Mouse (Mus musculus) lung, embryonic 16.5 days (tissue): ENCODE measurements around the gene Cdc40. TPM values are rescaled to one million over a fixed set of nuclear protein-coding genes. Genes with fewer than 3 reads are reported as not detected.

ENCODE experiments used
- ATAC-seq: fragments of 200-750 bp; cut with Nextera tagmentation; 2 replicates; pipeline ENCODE4 v1.8.0; 2017; ENCODE audit warnings: low read depth, mild to moderate bottlenecking, moderate library complexity
- H3K27ac ChIP-seq: fragments of 300-500 bp; sonication (generic); 2 replicates; pipeline ENCODE4 v1.5.1; 2014; ENCODE audit warnings: mild to moderate bottlenecking, control low read depth, low read length
- H3K27me3 ChIP-seq: fragments of 300-500 bp; sonication (generic); 2 replicates; pipeline ENCODE4 v1.6.1; 2014; ENCODE audit warnings: low read depth, low read length, mixed read lengths; ENCODE audit not compliant: control insufficient read depth, insufficient read depth
- H3K36me3 ChIP-seq: fragments of 300-500 bp; sonication (generic); 2 replicates; pipeline ENCODE4 v1.6.1; 2014; ENCODE audit warnings: low read length; ENCODE audit not compliant: control insufficient read depth, insufficient read depth
- H3K4me1 ChIP-seq: fragments of 300-500 bp; sonication (generic); replicated peaks from 2 replicates; pipeline ENCODE4 v1.6.1; 2014; ENCODE audit warnings: low read length, mixed read lengths; ENCODE audit not compliant: control insufficient read depth, insufficient read depth
- H3K4me2 ChIP-seq: fragments of 300-500 bp; sonication (generic); 2 replicates; pipeline ENCODE4 v1.6.1; 2014; ENCODE audit warnings: low read depth, low read length, control low read depth
- H3K4me3 ChIP-seq: fragments of 300-500 bp; sonication (generic); 2 replicates; pipeline ENCODE4 v1.5.1; 2014; ENCODE audit warnings: mild to moderate bottlenecking, low read length, control low read depth
- H3K9ac ChIP-seq: fragments of 300-500 bp; sonication (generic); 2 replicates; pipeline ENCODE4 v1.6.1; 2014; ENCODE audit warnings: low read length, control low read depth
- H3K9me3 ChIP-seq: fragments of 300-500 bp; sonication (generic); 2 replicates; pipeline ENCODE4 v1.6.1; 2016; ENCODE audit warnings: low read length; ENCODE audit not compliant: control insufficient read depth
- WGBS: fragments of 180-500 bp; shearing (Covaris S2); extraction: QIAGEN DNeasy Blood & Tissue Kit; methylation state at CpG from one replicate; pipeline ENCODE4 v1.1.7; 2014; 5-methylcytosine and 5-hydroxymethylcytosine counted together
- polyA plus RNA-seq: library from polyadenylated mRNA; unstranded; fragments of >200 nt; fragmentation: Nextera tagmentation; extraction: Ambion mirVana; gene quantifications from 2 replicates; pipeline ENCODE4 v1.2.1, GENCODE M21; 2015

Gene Cdc40
- polyA plus RNA-seq, 1 experiment from 2014 or later = 33.6 TPM

DNA sequence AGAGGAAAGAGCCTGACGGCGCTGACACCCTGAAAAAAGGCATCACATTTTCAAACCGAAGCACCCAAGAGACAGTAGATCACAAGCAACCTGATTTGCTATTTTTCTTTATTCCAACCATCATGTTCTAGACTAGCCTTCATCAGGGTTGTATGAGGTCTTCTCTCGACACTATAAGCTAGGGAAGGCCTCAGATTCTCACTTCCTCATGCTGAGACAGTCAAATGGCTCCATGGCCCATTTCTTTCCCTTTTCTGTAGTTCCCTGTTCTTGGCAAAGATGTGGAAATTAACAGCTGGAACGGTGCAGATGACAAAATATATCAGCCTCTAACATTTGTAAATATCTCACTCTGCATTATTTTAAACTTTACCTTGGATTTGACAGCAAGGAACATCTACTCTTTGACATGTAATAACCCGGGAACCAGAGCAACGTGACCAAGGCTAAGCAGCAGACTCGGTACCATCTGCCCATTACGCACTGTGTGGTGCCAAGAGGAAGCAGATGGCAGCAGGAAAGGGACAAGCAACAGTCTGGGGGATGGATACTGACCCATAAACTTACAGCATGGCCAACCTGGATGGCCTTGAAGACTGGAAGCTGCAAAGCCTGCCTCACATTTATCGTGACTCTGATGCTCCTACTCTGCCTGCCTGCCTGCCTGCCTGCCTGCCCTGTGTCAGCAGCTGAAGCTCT is 35.8 kb downstream of the Cdc40 start:
- Histone ChIP-seq H3K27me3 (no peaks in the 10 kb centered on the region), H3K4me2 (no peak overlapping the region), H3K4me3 (no peak overlapping the region), H3K4me1 (no peaks in the 10 kb centered on the region), H3K27ac (no peak overlapping the region), H3K9ac (no peak overlapping the region), H3K9me3 (no peaks in the 10 kb centered on the region), H3K36me3 (peaks cover 10% of the 10 kb centered on the region; the same call in 1 of the 2 replicates)
- 90% methylated on average over 10 of the region's 10 CpGs for WGBS
- ATAC-seq = no peak

DNA sequence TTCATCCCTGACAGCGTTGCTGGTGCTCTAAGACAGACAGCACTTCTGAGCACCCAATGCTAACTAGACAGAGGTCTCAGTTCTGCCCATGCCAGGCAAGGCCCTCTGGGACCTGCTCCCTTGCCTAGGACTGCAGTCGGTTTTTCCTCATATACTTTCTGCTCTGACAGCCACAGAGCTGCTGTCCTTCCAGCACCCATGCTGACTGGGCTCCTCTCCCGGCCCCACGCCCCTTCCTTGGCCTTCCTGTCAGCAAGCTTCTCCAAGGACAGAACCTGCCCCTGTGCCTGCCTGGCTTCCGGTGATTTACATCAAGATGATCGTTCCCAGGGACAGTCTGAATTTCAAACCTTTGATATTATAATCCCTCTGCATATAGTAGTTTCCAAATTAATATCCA is 37.5 kb downstream of the Cdc40 start:
- no peak overlapping the region for H3K4me3 ChIP-seq
- no peak for ATAC-seq
- no peak overlapping the region for H3K27ac ChIP-seq
- H3K27me3 ChIP-seq = no peaks in the 10 kb centered on the region
- WGBS = 71% methylated on average over 6 of the region's 6 CpGs
- H3K4me2 ChIP-seq = no peak overlapping the region
- H3K4me1 ChIP-seq = no peaks in the 10 kb centered on the region
- H3K36me3 ChIP-seq = peaks cover 17% of the 10 kb centered on the region
- no peak overlapping the region for H3K9ac ChIP-seq
- no peaks in the 10 kb centered on the region for H3K9me3 ChIP-seq

DNA sequence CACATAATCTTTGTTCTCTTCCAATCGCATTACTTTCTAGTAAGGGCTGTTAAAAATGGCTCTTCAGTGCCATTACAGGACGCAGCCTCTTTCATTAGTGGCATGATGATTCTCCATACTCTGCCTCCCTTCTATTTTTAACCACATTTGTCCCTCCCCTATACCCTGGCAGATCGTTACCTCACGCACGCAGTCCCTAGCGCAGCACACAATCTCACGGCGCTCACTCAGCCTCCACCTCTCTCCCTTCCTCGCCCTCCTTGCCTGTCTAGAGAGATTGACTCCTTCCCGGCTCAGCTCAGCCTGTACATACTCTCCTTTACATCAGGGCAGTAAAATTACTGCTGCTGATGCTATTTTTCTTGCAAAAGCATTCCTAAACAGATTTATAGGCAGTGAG is 38.6 kb downstream of the Cdc40 start:
- 69% methylated on average over 10 of the region's 10 CpGs for WGBS
- peaks cover 18% of the 10 kb centered on the region for H3K36me3 ChIP-seq
- H3K9ac ChIP-seq = no peak overlapping the region
- no peaks in the 10 kb centered on the region for H3K9me3 ChIP-seq
- no peaks in the 10 kb centered on the region for H3K4me1 ChIP-seq
- no peaks in the 10 kb centered on the region for H3K27me3 ChIP-seq
- ATAC-seq = no peak
- H3K4me3 ChIP-seq = no peak overlapping the region
- no peak overlapping the region for H3K27ac ChIP-seq
- no peak overlapping the region for H3K4me2 ChIP-seq

DNA sequence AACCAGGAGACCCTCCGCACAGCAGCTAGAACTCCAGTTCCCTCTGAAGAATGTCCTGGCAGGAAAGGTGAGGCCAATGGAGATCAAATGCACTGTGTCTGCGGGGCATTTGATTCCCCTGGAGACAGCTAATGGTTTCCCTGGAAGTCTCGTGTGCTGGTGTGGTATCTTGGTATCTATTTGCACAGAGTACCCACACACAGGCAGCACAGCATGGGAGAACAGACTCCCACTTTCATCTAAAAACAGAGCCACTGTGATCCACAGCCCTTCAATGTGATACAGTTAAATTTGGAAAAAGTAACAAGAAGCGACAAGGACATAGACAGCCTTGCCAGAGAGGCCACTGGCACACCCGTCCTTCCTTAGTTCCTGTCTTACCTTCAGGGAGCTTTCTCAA is 39.3 kb downstream of the Cdc40 start:
- H3K4me2 ChIP-seq = no peak overlapping the region
- H3K4me1 ChIP-seq = no peaks in the 10 kb centered on the region
- no peaks in the 10 kb centered on the region for H3K27me3 ChIP-seq
- no peak for ATAC-seq
- peaks cover 18% of the 10 kb centered on the region for H3K36me3 ChIP-seq
- WGBS = 88% methylated on average over 5 of the region's 5 CpGs
- H3K9ac ChIP-seq = no peak overlapping the region
- no peaks in the 10 kb centered on the region for H3K9me3 ChIP-seq
- H3K4me3 ChIP-seq = no peak overlapping the region
- no peak overlapping the region for H3K27ac ChIP-seq

DNA sequence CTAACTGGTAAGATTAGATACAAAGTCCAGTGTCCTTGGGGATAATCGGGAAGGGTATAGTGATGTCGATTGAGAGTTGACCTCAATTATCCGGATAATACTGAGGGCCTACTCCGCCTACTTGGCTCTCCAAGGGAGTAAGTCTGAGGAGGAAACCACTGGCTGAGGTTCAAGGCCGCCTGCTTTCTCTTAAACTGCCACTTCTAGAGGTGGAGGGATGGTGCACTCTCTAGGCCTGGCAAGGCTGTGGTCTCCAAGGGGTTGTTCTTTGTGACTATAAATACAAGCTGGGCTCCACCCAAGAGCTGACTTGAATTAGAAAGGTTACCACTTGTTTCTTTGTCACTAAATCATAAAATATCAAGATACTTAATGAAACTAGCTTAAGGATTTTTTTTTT is 43.0 kb downstream of the Cdc40 start:
- Histone ChIP-seq H3K4me2 (no peak overlapping the region), H3K9ac (no peak overlapping the region), H3K4me3 (no peak overlapping the region), H3K9me3 (no peaks in the 10 kb centered on the region), H3K4me1 (no peaks in the 10 kb centered on the region), H3K27me3 (no peaks in the 10 kb centered on the region), H3K27ac (no peak overlapping the region), H3K36me3 (peaks cover 15% of the 10 kb centered on the region)
- WGBS = 86% methylated on average over 5 of the region's 5 CpGs
- ATAC-seq = no peak

DNA sequence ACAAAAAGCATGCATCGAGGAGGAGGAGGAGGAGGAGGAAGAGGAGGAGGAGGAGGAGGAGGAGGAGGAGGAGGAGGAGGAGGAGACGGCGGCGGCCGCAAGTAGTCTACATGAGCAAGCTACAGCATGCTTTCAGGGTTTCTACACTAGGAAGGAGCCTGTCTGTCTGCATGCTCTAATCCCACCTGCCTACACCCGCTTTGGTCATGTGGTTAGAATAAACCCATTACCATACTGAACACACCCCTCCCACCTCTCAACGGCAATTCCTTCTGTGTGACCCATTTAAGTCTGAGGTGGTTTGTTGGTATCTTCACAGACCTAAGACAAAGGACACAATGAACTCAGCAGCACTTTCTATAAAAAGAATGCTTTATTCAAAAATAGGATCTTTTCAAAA is 51.8 kb downstream of the Cdc40 start:
- no peak for ATAC-seq
- WGBS = 93% methylated on average over 6 of the region's 7 CpGs
- peaks cover 21% of the 10 kb centered on the region for H3K36me3 ChIP-seq
- H3K4me1 ChIP-seq = no peaks in the 10 kb centered on the region
- H3K9ac ChIP-seq = no peak overlapping the region
- H3K27ac ChIP-seq = no peak overlapping the region
- H3K9me3 ChIP-seq = no peaks in the 10 kb centered on the region
- H3K4me2 ChIP-seq = no peak overlapping the region
- no peak overlapping the region for H3K4me3 ChIP-seq
- H3K27me3 ChIP-seq = no peaks in the 10 kb centered on the region

DNA sequence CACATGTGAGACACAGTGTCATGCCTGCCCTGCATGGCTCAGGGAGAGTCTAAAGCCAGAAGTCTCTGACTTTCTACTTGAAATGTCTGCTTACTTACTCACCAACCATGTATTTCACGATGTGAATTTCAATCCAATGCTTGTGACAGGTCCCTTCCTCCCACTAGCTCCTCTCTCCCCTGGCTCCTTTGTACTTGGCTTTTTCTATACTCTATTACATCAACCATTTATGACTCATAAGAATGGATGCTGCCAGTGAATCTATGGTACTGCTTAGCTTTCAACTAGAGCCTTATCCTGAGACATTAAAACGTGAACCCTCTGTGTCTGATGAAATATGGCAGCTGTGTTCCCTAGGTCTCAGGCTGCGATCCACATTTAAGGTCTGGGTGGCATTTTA is 52.8 kb downstream of the Cdc40 start:
- WGBS = 91% methylated on average over 3 of the region's 3 CpGs
- no peak overlapping the region for H3K4me3 ChIP-seq
- peaks cover 19% of the 10 kb centered on the region for H3K36me3 ChIP-seq
- ATAC-seq = no peak
- no peaks in the 10 kb centered on the region for H3K9me3 ChIP-seq
- no peaks in the 10 kb centered on the region for H3K27me3 ChIP-seq
- H3K4me2 ChIP-seq = no peak overlapping the region
- no peak overlapping the region for H3K9ac ChIP-seq
- no peaks in the 10 kb centered on the region for H3K4me1 ChIP-seq
- H3K27ac ChIP-seq = no peak overlapping the region

DNA sequence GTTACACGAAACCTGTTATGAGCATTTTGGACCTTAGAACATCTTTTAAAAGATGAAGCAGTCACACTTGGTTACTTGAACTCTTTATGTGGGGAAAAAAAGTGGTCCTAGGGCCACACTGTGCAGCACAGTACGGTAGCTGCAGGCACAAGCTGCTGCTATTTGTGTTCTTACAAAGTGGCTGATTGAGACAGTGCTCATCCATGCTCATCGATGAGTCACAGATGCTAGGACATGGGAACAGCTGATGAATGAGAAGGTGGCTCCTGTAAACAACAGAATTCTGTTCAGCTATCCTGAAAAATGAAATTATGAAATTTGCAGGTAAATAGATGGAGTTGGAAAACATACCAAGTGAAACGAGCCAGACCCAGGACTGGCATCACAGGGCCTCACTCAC is 55.4 kb downstream of the Cdc40 start:
- H3K27me3 ChIP-seq = no peaks in the 10 kb centered on the region
- no peak overlapping the region for H3K4me2 ChIP-seq
- WGBS = 85% methylated on average over 4 of the region's 4 CpGs
- no peak overlapping the region for H3K9ac ChIP-seq
- H3K36me3 ChIP-seq = peaks cover 8% of the 10 kb centered on the region; the same call in 1 of the 2 replicates
- ATAC-seq = no peak
- no peaks in the 10 kb centered on the region for H3K4me1 ChIP-seq
- H3K27ac ChIP-seq = no peak overlapping the region
- H3K4me3 ChIP-seq = no peak overlapping the region
- H3K9me3 ChIP-seq = no peaks in the 10 kb centered on the region

DNA sequence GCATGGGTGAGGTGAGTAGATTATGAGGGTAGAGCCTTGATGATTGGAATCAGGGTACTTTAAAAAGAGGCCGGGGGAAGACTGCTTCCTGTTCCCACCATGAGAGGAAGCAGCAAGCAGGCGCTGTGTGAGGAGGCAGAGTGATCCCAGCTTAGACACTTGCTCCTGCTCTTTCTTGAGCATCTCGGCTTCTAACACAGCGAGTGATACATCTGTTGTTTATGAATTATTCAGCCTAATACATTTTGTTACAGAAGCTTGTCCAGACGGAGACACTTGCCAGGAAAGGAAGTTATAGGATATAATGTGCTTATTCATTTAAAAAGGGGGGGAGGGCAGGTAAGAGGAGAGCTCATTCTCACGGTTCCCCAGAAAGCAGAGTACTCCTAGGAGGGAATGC is 57.2 kb downstream of the Cdc40 start:
- no peak overlapping the region for H3K4me3 ChIP-seq
- no peaks in the 10 kb centered on the region for H3K4me1 ChIP-seq
- H3K36me3 ChIP-seq = peaks cover 8% of the 10 kb centered on the region; the same call in 1 of the 2 replicates
- H3K9ac ChIP-seq = no peak overlapping the region
- H3K27me3 ChIP-seq = no peaks in the 10 kb centered on the region
- ATAC-seq = no peak
- no peak overlapping the region for H3K4me2 ChIP-seq
- no peak overlapping the region for H3K27ac ChIP-seq
- WGBS = 53% methylated on average over 6 of the region's 6 CpGs
- H3K9me3 ChIP-seq = no peaks in the 10 kb centered on the region

DNA sequence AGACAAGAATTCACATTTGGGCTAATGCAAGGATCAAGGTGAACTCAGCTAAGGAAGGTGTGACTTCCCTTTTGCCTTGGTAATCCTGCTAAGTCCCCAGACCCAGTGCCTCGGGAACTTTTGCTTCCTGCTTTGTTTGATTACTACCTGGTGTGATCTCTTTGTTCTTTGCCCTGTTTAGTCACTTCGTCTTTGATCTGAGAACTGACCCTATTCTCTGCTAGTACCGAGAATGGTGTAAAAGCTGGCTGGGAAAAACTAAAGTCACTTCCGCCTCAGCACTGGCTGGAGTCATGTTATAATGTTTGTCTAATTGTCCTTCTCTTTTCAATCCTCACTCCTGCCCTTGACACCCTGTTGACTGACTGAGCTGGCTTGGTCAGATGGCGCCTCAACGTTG is 66.6 kb downstream of the Cdc40 start:
- Histone ChIP-seq H3K4me1 (no peaks in the 10 kb centered on the region), H3K36me3 (no peaks in the 10 kb centered on the region), H3K27ac (no peak overlapping the region), H3K4me2 (no peak overlapping the region), H3K4me3 (no peak overlapping the region), H3K27me3 (no peaks in the 10 kb centered on the region), H3K9me3 (no peaks in the 10 kb centered on the region), H3K9ac (no peak overlapping the region)
- 48% methylated on average over 6 of the region's 6 CpGs for WGBS
- ATAC-seq = no peak
